Mouse (Mus musculus): ENCODE results near the gene Slc50a1.

The Slc50a1 gene

DNA sequence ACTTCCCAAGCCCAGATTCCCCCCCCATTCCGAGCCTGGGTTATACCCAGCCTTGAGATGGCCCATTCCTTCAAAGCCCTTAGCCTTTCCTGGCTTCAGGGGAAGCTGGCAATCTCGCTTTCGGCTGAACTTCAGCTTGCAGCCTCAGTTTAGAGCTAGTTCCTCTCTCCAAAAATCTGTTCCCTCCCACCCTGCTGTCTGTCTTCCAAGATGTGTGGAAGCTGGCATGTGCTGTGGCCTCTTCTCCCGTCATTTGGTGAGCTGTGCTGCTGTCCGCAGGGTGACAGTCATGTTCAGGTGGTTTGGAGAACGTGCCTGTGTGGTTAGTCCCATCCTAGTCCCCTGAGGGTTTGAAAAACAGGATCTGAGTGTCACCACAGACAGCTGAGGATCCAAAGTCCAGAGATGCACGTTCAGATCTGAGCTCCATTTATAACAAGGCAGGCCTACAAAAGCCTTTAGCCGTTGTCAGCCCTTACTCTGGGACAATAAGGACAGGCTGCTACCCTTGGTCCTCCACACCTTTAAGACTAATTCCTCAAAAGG, 25.4 kb upstream of the Slc50a1 start:
- no peak for DNase-seq (ENCODE audit: low read depth, low spot score)

DNA sequence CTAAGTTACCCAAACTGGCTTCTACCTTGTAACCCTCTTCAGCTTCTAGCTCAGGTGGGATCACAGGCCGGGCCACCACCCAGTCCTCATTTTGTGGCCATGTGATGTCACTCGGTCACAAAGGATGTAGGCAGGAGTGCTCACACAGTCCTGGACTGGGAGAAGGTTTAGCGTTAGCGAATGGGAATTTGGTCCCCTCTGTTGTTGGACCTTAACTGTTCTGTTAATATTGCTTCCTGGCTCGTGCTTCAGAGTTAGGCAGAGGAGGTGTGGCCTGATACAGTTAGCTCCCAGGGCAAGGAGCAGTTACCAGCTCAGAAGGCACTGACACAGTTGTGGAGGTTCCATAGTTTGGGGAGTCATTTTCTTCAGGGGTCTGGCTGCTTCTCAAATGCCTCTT, 23.8 kb upstream of the Slc50a1 start:
- DNase-seq (ENCODE audit: low read depth, low spot score) = no peak

DNA sequence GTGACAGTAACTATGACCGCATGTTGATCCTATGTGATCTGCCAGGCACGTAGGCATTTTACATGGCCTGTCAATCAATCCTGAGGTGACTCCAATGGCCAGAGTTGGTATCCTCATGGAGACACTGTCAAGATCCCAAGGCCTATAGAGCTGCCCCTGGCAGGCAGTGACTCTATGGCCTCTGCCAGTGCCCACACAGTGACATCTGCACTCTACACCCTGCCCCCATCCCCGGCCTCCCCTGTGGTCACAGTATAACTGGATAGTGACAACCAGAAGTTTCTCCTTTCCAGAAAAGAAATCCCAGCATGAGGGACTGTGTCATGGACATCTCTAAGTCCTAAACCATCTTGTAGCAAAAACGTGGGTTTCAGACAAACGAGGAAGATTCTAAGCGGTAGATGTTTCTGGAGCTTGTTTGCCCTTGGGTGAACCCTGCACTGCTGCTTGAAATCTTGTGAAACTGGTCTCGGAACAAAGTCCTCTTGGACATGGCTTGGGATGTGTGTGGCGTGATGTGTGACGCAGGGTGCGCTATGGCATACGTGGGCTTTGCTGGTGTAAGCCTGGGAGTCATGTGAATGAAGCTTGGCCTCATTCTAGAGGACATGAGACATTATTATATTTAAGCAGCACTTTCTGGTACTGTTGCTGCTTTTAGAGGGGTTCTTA, 23.0 kb upstream of the Slc50a1 start:
- DNase-seq (ENCODE audit: low read depth, low spot score) = no peak

DNA sequence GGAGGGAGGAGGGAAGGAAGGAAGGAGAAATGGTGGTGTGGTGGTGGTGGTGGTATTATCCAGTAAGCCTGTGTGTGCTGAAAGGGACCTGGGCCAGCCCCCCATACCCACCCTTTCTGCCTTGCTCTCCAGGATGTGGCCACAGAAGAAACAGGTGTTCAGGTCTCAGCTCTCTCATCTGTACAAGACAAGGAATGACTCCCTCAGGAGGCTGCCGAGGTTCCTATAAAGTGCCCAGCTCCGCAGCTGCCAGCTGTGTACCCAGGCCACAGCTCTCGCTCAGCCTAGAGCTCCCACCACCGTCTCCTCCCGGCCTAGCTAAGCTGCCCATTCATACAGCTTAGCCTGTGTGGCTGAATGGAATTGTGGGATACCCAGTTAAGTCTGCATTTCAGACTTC, 21.9 kb upstream of the Slc50a1 start:
- DNase-seq (ENCODE audit: low read depth, low spot score) = no peak

DNA sequence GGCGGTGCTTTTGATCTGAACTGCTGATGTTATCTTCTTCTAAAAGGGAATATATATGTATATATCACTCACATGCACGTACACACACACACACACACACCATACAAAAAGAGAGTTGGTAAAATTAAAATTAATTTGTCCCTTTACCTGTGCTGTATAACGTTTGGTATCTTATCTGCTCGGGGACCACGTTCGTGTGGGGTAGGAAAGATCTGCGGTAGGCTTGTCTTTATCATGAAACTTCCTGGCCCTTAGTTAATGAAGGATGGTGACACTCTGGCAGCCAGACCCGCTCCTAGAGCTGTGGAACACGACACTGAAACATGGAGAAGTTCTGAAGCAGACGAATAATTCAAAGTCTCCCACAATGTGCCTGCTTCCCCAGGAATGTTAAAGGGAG, 21.5 kb upstream of the Slc50a1 start:
- no peak for DNase-seq (ENCODE audit: low read depth, low spot score)

DNA sequence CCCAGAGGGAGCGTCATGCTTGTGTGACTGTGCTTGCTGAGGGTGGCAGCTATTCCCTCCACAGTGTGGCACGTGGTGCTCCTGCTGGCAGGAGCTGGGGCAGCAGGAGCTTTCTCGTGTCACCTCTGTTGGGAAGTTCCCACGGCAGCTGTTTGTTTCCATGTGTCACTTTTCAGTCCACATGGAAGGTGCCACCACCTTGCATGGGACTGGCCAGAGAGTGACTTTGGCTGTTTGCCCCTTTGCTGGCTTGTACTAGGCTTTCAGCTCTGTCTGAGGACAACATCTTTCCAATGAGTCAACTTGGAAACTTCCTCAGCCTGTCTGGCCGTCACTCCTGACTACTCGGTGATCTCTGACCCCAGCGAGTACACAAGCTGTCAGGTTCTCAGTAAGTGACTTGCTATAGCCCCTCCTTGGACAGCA, 18.1 kb upstream of the Slc50a1 start:
- DNase-seq (ENCODE audit: low read depth, low spot score) = no peak

DNA sequence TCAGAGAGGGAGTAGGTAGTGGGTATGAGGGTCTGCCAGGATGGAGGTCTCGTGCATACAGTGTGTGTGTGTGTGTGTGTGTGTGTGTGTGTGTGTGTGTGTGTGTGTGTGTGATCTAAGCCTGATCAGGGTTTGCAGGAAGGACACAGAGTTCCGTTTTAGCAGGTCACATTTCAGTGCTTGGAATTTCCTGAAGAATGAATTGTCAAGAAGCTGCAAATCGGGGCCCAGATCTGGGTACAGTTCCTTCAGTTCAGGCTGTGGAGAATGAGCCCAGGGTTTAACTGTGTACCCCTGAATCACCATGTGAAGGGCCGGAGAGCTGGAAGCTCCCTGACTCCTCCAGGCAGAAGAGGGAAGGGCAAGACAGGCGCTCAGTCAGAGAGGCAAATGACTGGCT, 16.9 kb upstream of the Slc50a1 start:
- no peak for DNase-seq (ENCODE audit: low read depth, low spot score)

DNA sequence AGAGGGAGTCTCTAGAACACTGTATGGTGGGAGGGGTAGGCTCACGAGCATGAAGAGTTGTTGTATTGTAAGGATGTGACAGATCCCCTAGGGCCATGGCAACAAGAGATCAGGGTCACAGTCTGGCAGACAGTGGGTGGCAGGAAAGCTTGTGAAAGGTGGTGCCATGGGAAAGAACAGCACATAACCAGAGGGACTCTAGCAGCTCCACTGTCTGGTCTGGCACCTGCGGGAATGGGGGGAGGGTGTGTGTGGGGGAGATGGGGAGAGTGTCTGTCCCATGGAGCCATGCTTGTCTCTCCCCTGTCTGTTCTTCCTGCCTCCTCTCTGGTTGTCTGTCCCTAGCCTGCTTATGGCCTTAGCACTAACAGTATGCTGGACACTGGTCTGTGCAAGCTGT, 15.2 kb upstream of the Slc50a1 start:
- no peak for DNase-seq (ENCODE audit: low read depth, low spot score)

DNA sequence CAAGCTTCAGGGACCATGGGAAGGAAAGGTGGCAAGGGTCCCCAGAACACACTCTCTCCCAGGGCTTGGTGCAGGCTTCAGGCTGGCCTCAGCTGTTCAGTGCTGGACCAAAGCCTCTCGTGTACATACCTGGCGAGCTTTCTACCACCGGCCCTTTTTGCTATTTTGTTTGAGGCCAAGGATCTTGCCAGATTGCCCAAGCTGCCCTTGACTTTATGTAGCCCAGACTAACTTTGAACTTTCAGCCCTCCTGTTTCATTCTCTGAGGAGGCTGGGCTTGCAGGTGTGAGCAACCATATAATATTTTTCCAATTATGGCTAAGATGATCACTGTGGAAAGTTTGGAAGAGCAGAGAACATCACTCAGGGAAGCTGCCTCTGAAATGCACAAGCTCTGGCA, 13.9 kb upstream of the Slc50a1 start:
- DNase-seq (ENCODE audit: low read depth, low spot score) = no peak

DNA sequence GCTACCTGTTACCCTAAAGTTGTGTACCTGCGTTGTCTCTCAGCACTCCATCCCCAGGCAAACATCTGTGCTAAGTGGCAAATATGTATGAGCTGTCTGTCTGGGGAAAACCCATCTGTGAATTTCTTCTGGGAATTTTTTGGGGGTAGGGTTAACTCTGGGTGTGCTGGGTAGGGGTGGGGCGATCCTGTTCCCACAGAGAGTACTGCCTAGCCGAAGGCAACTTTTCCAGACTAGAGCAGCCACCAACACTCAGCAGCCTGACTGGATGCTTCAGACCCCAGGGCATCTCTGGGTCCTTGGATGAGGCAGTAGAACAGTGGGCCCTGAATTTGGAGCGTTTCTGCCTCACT, 11.9 kb upstream of the Slc50a1 start:
- DNase-seq (ENCODE audit: low read depth, low spot score) = no peak

DNA sequence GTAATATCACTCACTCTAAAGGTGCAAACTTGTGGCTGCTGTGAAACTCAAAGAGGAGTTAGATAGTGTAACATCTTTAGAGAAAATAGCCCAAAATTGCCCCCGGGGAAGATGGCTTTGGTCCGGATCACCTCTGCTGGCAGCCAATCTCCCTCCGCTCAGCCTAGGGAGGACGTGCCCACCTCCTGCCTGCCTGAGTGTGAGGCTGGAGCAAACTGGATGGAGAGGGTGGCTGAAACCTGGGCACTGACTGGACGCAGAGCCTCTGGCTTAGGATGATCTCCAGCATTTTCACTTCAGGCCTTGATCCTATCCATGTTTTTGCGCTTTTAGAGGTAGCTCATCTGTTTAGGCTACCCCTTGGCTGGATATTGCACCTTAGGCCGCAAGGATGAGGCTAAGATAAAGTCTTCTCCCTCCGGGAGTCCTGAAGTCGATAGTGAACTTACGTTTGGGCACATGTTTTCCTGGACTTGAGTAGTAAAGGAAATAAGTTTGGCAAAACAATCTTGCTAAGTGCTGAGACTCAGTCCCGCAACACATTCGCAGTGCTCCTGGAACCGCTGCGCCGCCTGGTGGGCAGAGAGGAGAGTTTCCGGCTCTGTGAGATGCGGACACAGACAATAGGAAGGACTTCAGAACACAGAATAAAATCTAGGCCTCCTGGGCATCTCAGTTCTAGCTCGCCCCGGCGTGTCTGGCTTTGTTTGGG, 11.4 kb upstream of the Slc50a1 start:
- DNase-seq (ENCODE audit: low read depth, low spot score) = no peak

DNA sequence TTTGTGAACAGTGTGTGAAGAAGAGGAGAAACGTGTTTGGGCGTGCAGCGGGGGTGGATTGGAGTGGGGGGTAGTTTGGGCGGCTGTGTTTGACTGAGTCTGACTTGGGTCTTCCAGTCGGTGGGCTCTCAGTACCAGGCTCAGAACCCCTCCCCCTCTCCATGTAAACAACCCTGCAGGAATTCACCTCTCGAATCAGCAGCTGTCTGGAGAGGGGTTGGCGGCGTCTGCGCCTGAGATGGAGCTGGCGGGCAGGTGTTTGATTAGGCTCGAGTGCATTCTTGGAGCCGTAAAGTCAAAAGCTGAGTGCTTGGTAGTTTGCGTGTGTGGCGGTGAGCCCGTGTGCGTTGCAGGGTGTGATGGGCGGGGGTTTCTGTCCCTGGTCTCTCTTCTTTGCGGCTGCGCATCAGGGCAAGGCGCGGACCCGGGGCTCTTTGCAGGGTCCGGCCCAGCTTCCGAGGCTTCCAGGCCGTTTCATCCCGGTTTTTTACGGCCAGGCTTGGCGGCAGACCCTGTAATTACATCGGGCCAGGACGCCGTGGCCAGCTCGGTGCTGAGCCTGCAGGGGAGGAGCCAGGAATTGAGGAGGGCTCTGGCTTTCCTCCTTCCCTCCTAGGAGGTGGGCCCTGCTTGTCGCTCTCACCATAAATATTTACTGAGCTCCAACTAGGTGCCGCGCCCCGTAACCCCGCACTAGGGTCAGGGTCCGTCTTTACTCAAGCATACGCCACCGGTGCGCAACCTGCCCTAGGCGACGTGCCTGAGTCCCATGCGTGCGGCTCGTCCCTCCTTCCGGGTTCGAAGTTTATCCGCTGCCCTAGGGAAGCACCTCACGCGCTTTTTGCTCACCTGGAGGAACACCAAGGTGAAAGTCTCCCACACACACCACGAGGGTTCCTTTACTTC, 10.5 kb upstream of the Slc50a1 start, which contains the start of gene Efna1:
Gene Efna1 (minus strand): TSS at position 537 of the 906 bp plus-strand sequence.
- DNase-seq (ENCODE audit: low read depth, low spot score) = no peak

DNA sequence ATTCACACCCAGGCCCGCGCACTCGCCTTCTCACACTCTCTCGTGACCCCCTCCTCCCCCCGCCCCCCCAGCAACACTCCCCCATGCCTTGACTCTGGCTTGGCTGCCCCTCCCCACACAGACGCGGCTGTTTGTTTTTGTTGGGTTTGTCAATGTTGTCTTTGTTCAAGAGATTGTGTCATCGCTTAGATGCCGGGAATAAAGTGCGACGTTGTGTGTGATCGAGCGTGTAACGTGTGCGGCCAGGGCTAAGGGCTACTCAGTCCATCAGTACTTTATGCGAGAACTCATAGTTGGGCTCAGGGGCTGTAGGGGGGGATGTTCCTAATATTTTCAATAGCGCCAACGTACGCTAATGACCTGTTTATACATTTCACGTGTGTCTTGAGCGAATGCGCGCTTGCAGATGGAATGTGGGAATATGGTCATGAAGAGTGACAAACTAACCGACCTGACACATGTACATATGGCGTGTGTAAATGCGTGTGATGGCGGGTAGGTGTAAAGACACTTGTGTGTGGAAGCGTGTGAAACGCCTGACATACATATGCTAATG, 9.8 kb upstream of the Slc50a1 start:
- DNase-seq (ENCODE audit: low read depth, low spot score) = no peak

DNA sequence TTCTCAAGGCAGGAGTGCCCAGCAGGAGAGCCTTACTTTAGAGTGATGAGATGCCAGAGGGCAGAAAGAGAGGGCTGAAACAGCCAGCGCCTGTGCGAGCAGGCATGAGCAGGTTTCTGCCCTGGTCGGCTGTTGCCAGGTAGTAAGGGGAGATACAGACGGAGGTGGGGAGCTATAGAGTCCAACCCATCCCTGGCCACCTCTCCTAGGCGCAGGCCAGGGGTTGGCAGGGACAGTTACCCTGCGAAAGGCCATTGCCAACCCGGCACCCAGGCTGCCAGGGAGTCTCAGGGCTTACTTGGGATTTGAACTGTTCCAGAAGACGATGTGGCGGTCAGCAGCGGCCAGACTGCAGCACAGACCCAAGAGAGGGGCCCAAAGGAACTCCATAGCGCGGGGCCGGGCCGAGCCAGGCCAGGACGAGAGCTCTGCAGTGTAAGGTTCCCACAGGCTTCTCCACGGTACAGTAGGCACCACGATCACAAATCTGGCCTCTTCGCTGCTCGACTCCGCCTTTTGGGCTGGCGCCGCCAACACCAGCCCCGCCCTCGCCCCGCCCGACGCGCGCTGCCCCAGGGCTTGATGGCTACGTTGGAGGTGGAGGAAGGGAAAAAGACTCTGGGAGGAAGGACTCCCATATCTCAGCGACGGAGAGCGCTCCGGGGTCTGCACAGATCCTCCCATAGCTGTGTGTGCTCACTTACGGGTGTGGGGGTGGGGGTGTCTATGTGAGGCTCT, 9.0 kb upstream of the Slc50a1 start:
- no peak for DNase-seq (ENCODE audit: low read depth, low spot score)

DNA sequence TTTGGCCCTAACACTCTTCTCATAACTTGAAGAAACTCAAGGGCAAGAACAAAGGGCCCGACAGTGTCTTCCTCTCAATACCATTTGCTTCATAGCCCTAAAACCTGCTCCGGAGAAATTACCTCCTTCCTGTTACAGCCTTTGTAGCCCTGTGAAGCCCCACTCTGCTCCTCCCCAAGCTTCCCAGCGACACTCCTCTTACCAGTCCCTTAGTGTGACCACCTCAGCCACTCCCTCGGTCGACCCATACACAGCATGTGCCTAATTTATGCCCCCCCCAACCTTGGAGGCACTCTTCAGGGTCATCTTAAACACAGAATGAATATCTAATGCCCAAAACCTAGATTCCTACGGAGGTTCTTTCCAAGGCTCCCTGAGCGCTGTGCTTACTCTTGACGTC, 8.3 kb upstream of the Slc50a1 start:
- DNase-seq (ENCODE audit: low read depth, low spot score) = no peak

DNA sequence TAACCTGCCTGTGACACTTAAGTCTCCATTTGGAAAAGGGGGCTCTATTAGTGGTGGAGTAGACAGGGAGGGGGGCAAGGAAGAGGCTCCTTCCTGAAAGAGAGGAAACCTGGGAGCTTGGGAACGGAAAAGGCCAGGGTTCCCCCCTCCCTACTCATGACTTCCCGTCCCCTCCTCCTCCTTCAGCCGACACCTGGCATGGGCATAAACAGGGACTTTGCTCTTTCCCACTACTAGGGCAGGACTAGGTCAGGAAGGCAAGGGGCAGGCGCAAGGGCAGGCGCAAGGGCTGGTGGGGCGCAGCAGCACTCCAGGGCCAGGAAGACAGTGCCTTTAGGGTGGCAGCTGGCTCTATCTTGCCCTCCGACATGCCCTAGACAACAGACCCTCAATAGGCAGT, 7.7 kb upstream of the Slc50a1 start:
- DNase-seq (ENCODE audit: low read depth, low spot score) = no peak

DNA sequence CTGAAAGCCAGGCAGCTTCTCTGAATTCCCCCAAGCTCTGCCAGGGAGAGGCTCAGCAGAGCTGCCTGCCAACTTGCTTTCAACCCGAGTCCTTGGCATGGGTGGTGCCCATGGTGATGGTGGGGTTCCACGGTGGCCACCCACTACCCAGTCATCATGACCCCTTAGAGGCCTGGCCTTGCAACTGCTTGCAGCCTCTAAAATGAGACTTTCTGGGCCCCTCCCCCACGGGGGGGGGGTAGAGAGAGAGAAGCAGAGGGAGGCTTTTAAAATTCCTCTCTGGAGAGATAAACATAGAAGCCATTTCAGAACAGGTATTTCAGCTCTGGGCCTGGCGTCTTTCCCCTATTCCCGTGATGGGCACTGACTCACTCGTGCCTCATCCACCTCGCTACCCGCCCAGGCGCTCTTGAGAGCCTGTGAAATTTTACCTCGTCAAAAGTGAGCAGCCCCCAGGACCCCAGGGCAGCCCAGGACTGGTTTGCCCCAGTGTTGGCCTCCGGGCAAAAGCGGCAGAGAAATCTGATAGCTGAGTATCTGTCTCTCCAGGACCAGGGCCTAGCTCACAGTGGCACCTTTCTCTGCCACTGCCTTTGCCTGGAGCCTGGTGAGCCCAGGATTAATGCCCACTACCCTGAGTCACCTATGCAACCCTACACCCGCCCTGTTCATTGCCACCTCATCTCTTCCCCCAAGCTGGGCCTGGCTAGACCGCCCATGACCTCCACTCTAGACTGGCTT, 7.1 kb upstream of the Slc50a1 start:
- DNase-seq (ENCODE audit: low read depth, low spot score) = no peak

DNA sequence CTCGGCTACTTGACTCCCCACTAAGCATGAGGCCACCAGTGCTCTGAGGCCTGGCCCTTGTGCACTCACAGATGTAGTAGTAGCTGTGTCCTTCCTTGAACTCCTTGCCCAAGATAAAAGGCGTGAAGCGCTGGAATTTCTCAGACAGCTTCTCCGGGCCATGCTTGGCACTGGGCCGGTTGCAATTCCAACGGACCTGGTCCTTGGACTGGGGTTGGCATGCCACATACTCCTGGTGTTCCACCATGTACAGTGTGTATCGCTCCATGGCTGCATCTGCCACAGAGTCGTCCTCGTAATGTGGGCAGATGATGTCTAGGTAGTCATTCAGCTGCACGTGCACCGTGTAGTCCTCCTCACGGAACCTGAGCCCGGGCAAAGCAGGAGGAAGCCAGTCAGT, 5.7 kb upstream of the Slc50a1 start:
- no peak for DNase-seq (ENCODE audit: low read depth, low spot score)

DNA sequence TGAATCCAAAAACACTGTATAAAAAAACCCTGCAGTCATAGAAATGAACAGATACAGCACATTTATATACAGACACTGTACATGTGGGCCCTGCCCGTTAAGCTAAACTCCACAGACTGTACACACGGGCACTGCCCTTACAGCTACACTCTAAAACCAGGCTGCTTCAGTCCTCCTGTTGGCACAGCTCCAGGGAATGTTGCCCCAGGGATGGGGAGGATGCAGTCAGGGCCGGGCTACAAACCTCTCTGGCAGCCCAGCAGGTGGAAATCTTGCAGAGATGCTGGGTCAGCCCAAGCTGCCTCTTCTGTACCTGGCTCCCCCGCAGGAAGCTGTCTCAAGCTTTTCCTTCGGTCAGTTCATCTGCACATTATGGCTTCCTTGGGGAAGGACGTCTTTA, 1.4 kb upstream of the Slc50a1 start:
- no peak for DNase-seq (ENCODE audit: low read depth, low spot score)

DNA sequence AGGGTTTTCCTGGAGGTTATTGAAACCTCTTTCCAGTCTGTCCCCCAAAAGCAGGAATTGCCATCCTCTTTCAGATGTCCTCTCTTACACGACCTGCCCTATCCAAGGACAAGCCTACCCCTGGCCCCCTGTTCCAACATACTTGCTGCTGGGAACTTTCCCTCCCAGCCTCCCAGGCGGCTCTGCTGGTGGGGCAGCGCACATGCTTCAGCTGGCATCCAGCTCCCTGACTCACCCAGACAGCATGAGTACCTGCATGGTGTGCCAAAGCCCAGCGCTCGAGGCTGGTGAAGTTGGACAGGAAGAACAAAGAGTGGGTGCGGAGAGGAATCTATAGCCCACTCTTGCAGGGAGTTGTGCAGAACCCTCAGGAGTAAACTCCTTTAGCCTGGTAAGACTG, 521 bp upstream of the Slc50a1 start:
- DNase-seq (ENCODE audit: low read depth, low spot score) = no peak

DNA sequence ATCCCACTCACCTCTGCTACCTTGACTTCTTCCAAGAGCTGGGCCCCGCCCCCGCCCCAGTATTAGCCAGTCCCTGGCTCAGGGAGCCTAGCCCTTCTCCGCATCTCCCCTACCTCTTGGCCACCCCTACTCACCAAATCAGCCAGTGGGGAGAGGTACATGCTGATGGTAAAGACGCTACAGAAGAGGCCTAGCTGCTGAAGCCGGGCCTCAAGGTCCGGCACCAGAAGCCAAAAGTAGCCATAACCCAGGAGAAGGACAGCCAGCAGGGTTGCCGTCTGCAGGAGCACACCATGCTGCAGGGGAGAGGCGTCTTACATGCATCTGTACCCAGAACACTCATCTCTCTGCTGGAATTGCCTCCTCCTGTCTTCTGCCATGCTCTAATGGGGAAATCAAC, 1.5 kb downstream of the Slc50a1 start:
- no peak for DNase-seq (ENCODE audit: low read depth, low spot score)

Measured in telencephalon, adult 2 months (tissue).